ENCODE assay signal across 10 mouse cellular contexts in the genomic region with DNA sequence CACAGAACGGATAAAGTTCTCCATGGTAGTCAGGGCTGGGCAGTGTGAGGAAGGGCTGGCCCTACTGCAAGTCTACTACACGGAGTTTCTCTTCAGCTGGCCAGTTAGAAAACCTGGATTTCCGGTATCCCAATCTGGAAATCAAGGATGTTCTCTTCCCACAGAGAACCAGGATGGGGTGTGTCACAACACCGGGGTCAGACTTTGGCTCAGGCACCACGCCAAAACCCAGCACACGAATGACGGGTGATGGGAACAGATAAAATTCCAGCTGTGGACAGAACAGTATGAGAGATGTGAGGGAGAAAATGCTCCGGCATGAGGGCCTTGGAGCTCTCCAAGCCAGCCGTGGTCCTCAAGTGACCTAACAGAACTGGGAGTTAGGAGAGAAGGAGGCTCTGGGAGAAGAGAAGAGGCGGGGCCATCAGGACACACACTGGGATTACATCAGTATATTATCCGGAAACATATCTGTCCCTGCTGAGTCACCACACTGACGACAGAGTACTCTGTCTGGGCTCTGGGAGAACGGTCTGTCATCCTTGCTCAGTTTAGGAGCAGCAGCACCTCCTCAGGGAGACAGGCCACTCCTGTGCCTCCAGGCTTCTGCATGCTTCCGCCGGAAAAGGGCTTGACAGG.
DNase-seq lines count a peak whose midpoint lies in the region; ATAC-seq lines count a peak whose summit lies in the region.
"Had no signal": no experiment of that assay in that cellular context is flagged by ENCODE, and none has a peak within 500 bp of the region (broad histone marks: within the 10 kb centered on the region; RNA-seq: fewer than 3 reads in every experiment).

No protein-coding gene starts in this region.

- H3K4me1 ChIP-seq in limb, embryonic 13.5 days: peaks cover 16% of the 10 kb centered on the region
- H3K4me1 ChIP-seq in limb, embryonic 10.5 days: peaks cover 15% of the 10 kb centered on the region; the same call in 1 of the 2 replicates
- H3K4me1 ChIP-seq in forebrain, embryonic 14.5 days (ENCODE audit: control insufficient read depth, insufficient read depth, low read length): no peaks in the 10 kb centered on the region

- H3K27ac ChIP-seq in limb, embryonic 13.5 days: no peak overlapping the region
- H3K27ac ChIP-seq in limb, embryonic 10.5 days: no peak overlapping the region
- no peak overlapping the region for H3K27ac ChIP-seq in forebrain, embryonic 14.5 days (ENCODE audit: low read depth, low read length)
- H3K27ac ChIP-seq: embryonic facial prominence, embryonic 12.5 days had no signal

- 0 out of 2 replicates have a peak, but pooled peaks have one; percentile 24 for ATAC-seq in limb, embryonic 13.5 days (ENCODE audit: low FRiP score, low read depth)
- ATAC-seq in forebrain, embryonic 14.5 days: no peak

- no peak overlapping the region for H3K9ac ChIP-seq in limb, embryonic 13.5 days
- H3K9ac ChIP-seq in forebrain, embryonic 14.5 days (ENCODE audit: low read length): no peak overlapping the region
- H3K9ac ChIP-seq: embryonic facial prominence, embryonic 12.5 days had no signal

- H3K36me3 ChIP-seq in limb, embryonic 13.5 days: no peaks in the 10 kb centered on the region
- H3K36me3 ChIP-seq in limb, embryonic 10.5 days: no peaks in the 10 kb centered on the region
- no peaks in the 10 kb centered on the region for H3K36me3 ChIP-seq in forebrain, embryonic 14.5 days (ENCODE audit: control insufficient read depth, insufficient read depth, low read length)
- H3K36me3 ChIP-seq: embryonic facial prominence, embryonic 12.5 days had no signal

- DNase-seq in limb, embryonic 10.5 days (ENCODE audit: low spot score): no peak
- DNase-seq in brain, adult 2 months (ENCODE audit: low read depth, low spot score): peak; percentile 67
- DNase-seq in kidney, adult 8-10 months: peak; percentile 46 to 47
- peak; percentile 49 for DNase-seq in skeletal muscle tissue, adult 2 months (ENCODE audit: low read depth, low spot score)
- DNase-seq in forebrain, embryonic 14.5 days (ENCODE audit: low spot score): no peak
- DNase-seq in natural killer cell, adult 2 months (ENCODE audit: low spot score in 2 of 2): no peak
- no peak for DNase-seq in cerebellum, adult 11 months

- H3K27me3 ChIP-seq in limb, embryonic 13.5 days: no peaks in the 10 kb centered on the region
- no peaks in the 10 kb centered on the region for H3K27me3 ChIP-seq in limb, embryonic 10.5 days (ENCODE audit: low read depth, poor library complexity, severe bottlenecking)
- no peaks in the 10 kb centered on the region for H3K27me3 ChIP-seq in forebrain, embryonic 14.5 days (replicated peaks; ENCODE audit: control insufficient read depth, insufficient read depth, low read length)
- H3K27me3 ChIP-seq: embryonic facial prominence, embryonic 12.5 days had no signal

- no peak overlapping the region for H3K4me3 ChIP-seq in limb, embryonic 13.5 days
- no peak overlapping the region for H3K4me3 ChIP-seq in limb, embryonic 10.5 days
- H3K4me3 ChIP-seq in forebrain, embryonic 14.5 days (ENCODE audit: low read depth, low read length): no peak overlapping the region
- H3K4me3 ChIP-seq: embryonic facial prominence, embryonic 12.5 days had no signal

- H3K9me3 ChIP-seq in limb, embryonic 13.5 days: no peaks in the 10 kb centered on the region
- H3K9me3 ChIP-seq in limb, embryonic 10.5 days (replicated peaks): no peaks in the 10 kb centered on the region
- H3K9me3 ChIP-seq in forebrain, embryonic 14.5 days (replicated peaks; ENCODE audit: control insufficient read depth, low read length): no peaks in the 10 kb centered on the region
- H3K9me3 ChIP-seq: embryonic facial prominence, embryonic 12.5 days had no signal

- no peak overlapping the region for H3K4me2 ChIP-seq in limb, embryonic 13.5 days (replicated peaks)
- H3K4me2 ChIP-seq in forebrain, embryonic 14.5 days (ENCODE audit: low read length): no peak overlapping the region
- H3K4me2 ChIP-seq: embryonic facial prominence, embryonic 12.5 days; midbrain, embryonic 11.5 days had no signal

- 74% methylated on average over 15 of the region's 15 CpGs for WGBS in limb, embryonic 13.5 days
- WGBS in limb, embryonic 10.5 days: 81% methylated on average over 15 of the region's 15 CpGs
- WGBS in forebrain, embryonic 14.5 days: 86% methylated on average over 15 of the region's 15 CpGs

Comparison
In these comparisons a context has a peak if more than half of its experiments do, and no peak if none do; other contexts are left out.
1. DNase-seq: peak in brain, adult 2 months (single experiment), kidney, adult 8-10 months (2 of 2) and skeletal muscle tissue, adult 2 months (single experiment); none in limb, embryonic 10.5 days (single experiment), forebrain, embryonic 14.5 days (single experiment), natural killer cell, adult 2 months (0 of 2) and cerebellum, adult 11 months (single experiment).